Mouse (Mus musculus): Measurements from ENCODE around the gene Nmnat3. TPM values are rescaled to one million over a fixed set of nuclear protein-coding genes. Genes with fewer than 3 reads are reported as not detected.
A peak's percentile ranks its signal among the peaks of the same experiment; 100 is the strongest.

The Nmnat3 gene
- polyA plus RNA-seq, 1 experiment from 2014 or later, result 2.1 TPM

DNA sequence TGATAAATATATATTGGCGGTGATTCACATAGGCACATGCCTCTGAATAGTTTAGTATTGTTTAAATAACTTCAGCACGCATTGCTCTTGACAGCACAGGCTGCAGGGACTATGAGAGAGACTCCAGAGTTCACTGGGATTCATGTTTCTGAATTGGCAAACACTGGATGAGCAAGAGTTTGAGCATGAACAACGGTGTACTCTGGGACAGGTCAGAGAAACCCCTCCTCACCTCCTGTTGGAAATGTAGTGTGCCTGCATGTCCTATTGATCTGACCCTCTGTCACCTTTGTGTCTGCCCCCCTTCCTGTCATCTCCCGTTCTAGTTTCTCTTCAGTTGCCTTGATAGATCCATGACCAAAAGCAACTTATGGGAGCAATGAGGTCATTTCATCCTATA, 128.2 kb downstream of the Nmnat3 start:
- Histone ChIP-seq H3K27ac (no peak overlapping the region), H3K9me3 (no peaks in the 10 kb centered on the region), H3K4me1 (no peaks in the 10 kb centered on the region), H3K4me2 (replicated peaks) (no peak overlapping the region), H3K4me3 (no peak overlapping the region), H3K36me3 (no peaks in the 10 kb centered on the region), H3K9ac (no peak overlapping the region), H3K27me3 (replicated peaks) (0 out of 2 replicates have a peak, but pooled peaks cover 2% of the 10 kb centered on the region)
- 91% methylated on average over 4 of the region's 4 CpGs for WGBS
- no peak for ATAC-seq (ENCODE audit: low FRiP score, low read depth)

DNA sequence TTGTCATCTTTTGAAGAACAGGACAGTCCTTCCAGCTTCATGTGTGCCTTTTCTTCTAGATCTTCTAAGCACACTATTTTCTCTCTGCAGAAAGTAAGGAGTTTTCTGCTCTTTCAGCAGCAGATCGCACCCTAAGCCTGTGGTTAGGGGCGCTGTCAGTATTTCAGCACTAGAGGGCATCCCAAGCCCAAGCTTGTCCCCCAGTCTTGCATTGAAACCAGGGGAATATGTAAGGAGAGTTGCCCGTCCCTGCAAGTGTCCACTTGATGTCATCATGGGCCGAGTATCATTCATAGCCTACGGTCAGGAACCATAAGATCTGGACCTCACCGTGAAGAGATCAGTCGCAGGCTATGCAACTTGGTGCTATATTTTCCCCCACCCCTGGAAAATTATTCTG, 130.7 kb downstream of the Nmnat3 start:
- H3K27me3 ChIP-seq (replicated peaks), result 0 out of 2 replicates have a peak, but pooled peaks cover 2% of the 10 kb centered on the region
- 48% methylated on average over 7 of the region's 7 CpGs for WGBS
- no peaks in the 10 kb centered on the region for H3K4me1 ChIP-seq
- H3K9ac ChIP-seq, result no peak overlapping the region
- H3K4me2 ChIP-seq (replicated peaks), result no peak overlapping the region
- no peak overlapping the region for H3K27ac ChIP-seq
- ATAC-seq (ENCODE audit: low FRiP score, low read depth), result peak; percentile 50; the same call in 1 of the 2 replicates
- no peaks in the 10 kb centered on the region for H3K36me3 ChIP-seq
- no peaks in the 10 kb centered on the region for H3K9me3 ChIP-seq
- H3K4me3 ChIP-seq, result no peak overlapping the region

- no peaks in the 10 kb centered on the region for H3K9me3 ChIP-seq
- H3K36me3 ChIP-seq, result no peaks in the 10 kb centered on the region
- no peak overlapping the region for H3K9ac ChIP-seq
- WGBS, result 90% methylated on average over 3 of the region's 3 CpGs
- H3K4me2 ChIP-seq (replicated peaks), result no peak overlapping the region
- H3K4me1 ChIP-seq, result no peaks in the 10 kb centered on the region
- no peak overlapping the region for H3K27ac ChIP-seq
- H3K27me3 ChIP-seq (replicated peaks), result 0 out of 2 replicates have a peak, but pooled peaks cover 2% of the 10 kb centered on the region
- H3K4me3 ChIP-seq, result no peak overlapping the region
- ATAC-seq (ENCODE audit: low FRiP score, low read depth), result no peak
These were observed 131.1 kb downstream of the Nmnat3 start for GRCm38 (mm10) chr9:98418346-98418745.

- Histone ChIP-seq H3K9ac (no peak overlapping the region), H3K9me3 (no peaks in the 10 kb centered on the region), H3K36me3 (no peaks in the 10 kb centered on the region), H3K4me1 (peaks cover 11% of the 10 kb centered on the region; the same call in 1 of the 2 replicates), H3K4me3 (no peak overlapping the region), H3K27ac (no peak overlapping the region), H3K27me3 (replicated peaks) (0 out of 2 replicates have a peak, but pooled peaks cover 2% of the 10 kb centered on the region), H3K4me2 (replicated peaks) (no peak overlapping the region)
- 80% methylated on average over 1 of the region's 1 CpGs for WGBS
- no peak for ATAC-seq (ENCODE audit: low FRiP score, low read depth)
These were observed 133.4 kb downstream of the Nmnat3 start for GRCm38 (mm10) chr9:98420666-98421065.

GRCm38 (mm10) chr9:98421903-98422302, 134.7 kb downstream of the Nmnat3 start:
- Histone ChIP-seq H3K4me3 (no peak overlapping the region), H3K9me3 (no peaks in the 10 kb centered on the region), H3K4me1 (peaks cover 23% of the 10 kb centered on the region), H3K27me3 (replicated peaks) (0 out of 2 replicates have a peak, but pooled peaks cover 2% of the 10 kb centered on the region), H3K36me3 (no peaks in the 10 kb centered on the region), H3K27ac (no peak overlapping the region), H3K9ac (no peak overlapping the region), H3K4me2 (replicated peaks) (no peak overlapping the region)
- ATAC-seq (ENCODE audit: low FRiP score, low read depth), result no peak
- WGBS, result 56% methylated on average over 3 of the region's 3 CpGs

DNA sequence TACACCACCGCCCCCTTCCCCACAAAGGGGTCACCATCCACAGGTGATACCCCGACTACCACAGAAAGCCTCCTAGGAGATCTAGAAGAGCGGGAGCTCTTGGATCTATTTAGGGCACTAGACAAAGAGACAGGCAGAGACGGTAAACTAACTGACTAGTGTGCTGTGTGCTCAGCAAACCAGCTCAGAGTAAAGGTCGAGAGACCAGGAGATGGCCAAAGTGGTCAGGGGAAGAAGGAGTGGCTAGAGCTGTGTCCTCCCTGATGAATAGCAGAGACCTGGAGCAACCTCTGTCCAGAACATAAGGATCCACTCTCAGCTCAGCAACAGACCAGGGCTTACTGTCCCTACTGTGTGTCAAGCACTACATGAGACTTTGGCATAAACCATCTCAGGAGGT, 135.4 kb downstream of the Nmnat3 start, which contains the start of gene Rbp1:
Gene Rbp1, plus strand, starts transcription at position 306 of the 400 bp plus-strand sequence.
- Histone ChIP-seq H3K27ac (no peak within 1 kb of the TSS), H3K4me3 (no peak within 1 kb of the TSS), H3K9ac (no peak within 1 kb of the TSS), H3K4me1 (peaks cover 30% of the 10 kb centered on the region), H3K9me3 (no peaks in the 10 kb centered on the region), H3K4me2 (replicated peaks) (peak within 1 kb of the TSS; percentile 72), H3K27me3 (replicated peaks) (0 out of 2 replicates have a peak, but pooled peaks cover 2% of the 10 kb centered on the region), H3K36me3 (no peaks in the 10 kb centered on the region)
- ATAC-seq (ENCODE audit: low FRiP score, low read depth), result no peak
- WGBS, result 75% methylated on average over 5 of the region's 5 CpGs

DNA sequence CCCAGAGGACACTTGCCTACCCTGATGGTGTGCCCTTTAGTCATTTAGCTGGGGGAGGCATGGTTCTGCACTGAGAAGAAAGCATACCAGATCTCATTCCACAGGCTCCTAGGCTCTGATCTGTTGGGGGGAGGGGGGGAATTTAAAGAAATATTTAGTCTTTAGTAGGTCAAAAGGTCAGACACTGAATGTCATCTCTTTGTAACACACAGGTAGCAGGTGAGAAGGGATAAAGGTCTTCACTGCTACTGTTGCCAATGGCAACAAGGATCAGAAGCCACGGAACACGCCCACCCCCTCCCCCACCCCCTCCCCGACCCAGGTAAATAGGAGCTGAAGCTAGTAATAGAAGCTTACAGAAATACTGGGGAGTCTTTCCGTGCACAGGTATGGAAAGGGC, 136.5 kb downstream of the Nmnat3 start:
- Histone ChIP-seq H3K4me2 (replicated peaks) (peak overlapping the region; percentile 72), H3K27ac (no peak overlapping the region), H3K4me3 (no peak overlapping the region), H3K27me3 (replicated peaks) (no peaks in the 10 kb centered on the region), H3K36me3 (no peaks in the 10 kb centered on the region), H3K4me1 (peaks cover 40% of the 10 kb centered on the region), H3K9me3 (no peaks in the 10 kb centered on the region), H3K9ac (no peak overlapping the region)
- no peak for ATAC-seq (ENCODE audit: low FRiP score, low read depth)
- 12% methylated on average over 4 of the region's 4 CpGs for WGBS

DNA sequence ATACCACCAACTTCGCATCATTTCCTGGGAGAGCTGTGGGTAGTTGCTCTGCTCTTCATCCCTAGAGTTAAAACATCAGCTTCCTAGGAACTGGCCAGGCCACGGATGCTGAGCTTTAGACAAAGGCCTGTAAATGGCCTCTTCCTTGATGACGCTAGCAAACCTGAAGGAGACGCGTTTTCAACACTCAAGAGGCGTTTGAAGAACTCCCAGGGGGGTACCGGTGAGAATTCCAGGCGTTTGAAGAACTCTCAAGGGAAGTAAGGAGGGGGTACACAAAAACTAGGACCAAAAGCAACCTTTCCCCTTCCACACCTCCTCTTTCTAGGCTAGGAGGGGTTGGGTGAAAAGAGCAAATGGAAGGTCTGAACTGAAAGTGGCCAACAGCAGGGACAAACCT, 137.1 kb downstream of the Nmnat3 start:
- H3K4me3 ChIP-seq, result peak overlapping the region; percentile 52
- H3K4me1 ChIP-seq, result peaks cover 46% of the 10 kb centered on the region
- H3K9me3 ChIP-seq, result no peaks in the 10 kb centered on the region
- peak overlapping the region; percentile 53; the same call in 1 of the 2 replicates for H3K27ac ChIP-seq
- no peaks in the 10 kb centered on the region for H3K36me3 ChIP-seq
- WGBS, result 2% methylated on average over 8 of the region's 8 CpGs
- H3K4me2 ChIP-seq (replicated peaks), result peak overlapping the region; percentile 72
- no peak; the same call in 1 of the 2 replicates for ATAC-seq (ENCODE audit: low FRiP score, low read depth)
- H3K27me3 ChIP-seq (replicated peaks), result no peaks in the 10 kb centered on the region
- peak overlapping the region; percentile 75 for H3K9ac ChIP-seq

DNA sequence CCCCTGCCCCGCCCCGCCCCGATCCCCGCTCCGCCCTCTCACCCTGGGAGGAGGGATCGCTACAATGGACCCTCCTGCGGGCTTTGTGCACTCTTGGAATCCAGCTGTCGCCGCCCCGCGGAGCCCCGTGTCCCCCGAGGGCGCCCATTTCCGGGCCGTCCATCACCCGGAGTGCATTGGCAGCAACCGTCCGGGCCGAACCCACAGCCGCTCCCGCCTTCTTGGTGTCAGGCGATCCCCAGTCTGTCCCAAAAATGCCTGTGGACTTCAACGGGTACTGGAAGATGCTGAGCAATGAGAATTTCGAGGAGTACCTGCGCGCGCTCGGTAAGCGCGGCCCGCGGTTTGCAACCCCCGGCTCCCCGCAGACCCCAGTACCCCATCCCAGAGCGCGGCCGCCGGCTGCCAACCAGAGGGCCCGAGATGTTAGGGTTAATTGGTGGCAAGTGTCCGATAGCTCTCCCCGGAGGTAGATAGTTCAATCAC, 137.5 kb downstream of the Nmnat3 start:
- ATAC-seq (ENCODE audit: low FRiP score, low read depth), result peak; percentile 68
- Histone ChIP-seq H3K4me3 (peak overlapping the region; percentile 52), H3K4me2 (replicated peaks) (peak overlapping the region; percentile 72), H3K4me1 (peaks cover 51% of the 10 kb centered on the region), H3K9ac (peak overlapping the region; percentile 75), H3K27ac (peak overlapping the region; percentile 53), H3K9me3 (no peaks in the 10 kb centered on the region), H3K36me3 (no peaks in the 10 kb centered on the region), H3K27me3 (replicated peaks) (no peaks in the 10 kb centered on the region)
- under 1% methylated on average over 39 of the region's 42 CpGs for WGBS

GRCm38 (mm10) chr9:98425351-98425880, 138.2 kb downstream of the Nmnat3 start:
- Histone ChIP-seq H3K4me2 (replicated peaks) (peak overlapping the region; percentile 72), H3K4me3 (peak overlapping the region; percentile 52), H3K9me3 (no peaks in the 10 kb centered on the region), H3K36me3 (no peaks in the 10 kb centered on the region), H3K9ac (peak overlapping the region; percentile 75), H3K4me1 (peaks cover 54% of the 10 kb centered on the region), H3K27ac (peak overlapping the region; percentile 53; the same call in 1 of the 2 replicates), H3K27me3 (replicated peaks) (no peaks in the 10 kb centered on the region)
- 6% methylated on average over 19 of the region's 19 CpGs for WGBS
- ATAC-seq (ENCODE audit: low FRiP score, low read depth), result no peak

DNA sequence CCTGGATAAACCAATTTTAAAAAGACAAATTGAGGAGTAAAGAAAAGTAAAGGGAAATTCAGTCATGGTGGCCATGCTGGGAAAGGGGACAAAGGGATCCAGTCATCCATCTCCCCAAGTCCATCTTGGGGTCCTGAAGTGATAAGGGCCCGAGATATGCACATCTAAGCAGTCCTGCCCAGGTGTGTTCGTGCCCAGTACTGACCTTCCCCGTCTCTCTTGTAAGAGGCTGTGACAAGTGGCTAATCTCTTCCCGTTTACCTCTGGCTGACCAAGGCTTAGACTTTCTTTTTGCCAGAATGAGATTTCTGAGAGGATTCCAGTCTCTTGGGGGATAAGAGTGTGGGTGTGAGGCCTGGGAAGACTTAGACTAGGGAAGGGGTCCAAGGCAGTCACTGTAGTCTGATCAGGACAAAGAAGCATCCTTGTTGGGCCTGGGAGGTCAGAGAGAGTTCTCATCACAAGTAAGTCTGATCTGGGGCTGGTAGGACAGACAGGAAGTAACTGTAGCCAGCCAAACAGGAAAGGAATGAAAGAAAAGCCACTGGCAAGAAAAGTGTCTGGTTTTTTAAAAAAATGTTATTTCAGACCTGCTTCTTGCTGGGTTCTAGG, 140.8 kb downstream of the Nmnat3 start:
- peaks cover 7% of the 10 kb centered on the region for H3K36me3 ChIP-seq
- WGBS, result 82% methylated on average over 4 of the region's 4 CpGs
- H3K4me3 ChIP-seq, result peak overlapping the region; percentile 20; the same call in 1 of the 2 replicates
- ATAC-seq (ENCODE audit: low FRiP score, low read depth), result no peak
- no peaks in the 10 kb centered on the region for H3K9me3 ChIP-seq
- peak overlapping the region; percentile 52 for H3K9ac ChIP-seq
- H3K4me2 ChIP-seq (replicated peaks), result peak overlapping the region; percentile 72
- H3K27ac ChIP-seq, result no peak overlapping the region
- H3K4me1 ChIP-seq, result peaks cover 74% of the 10 kb centered on the region
- H3K27me3 ChIP-seq (replicated peaks), result no peaks in the 10 kb centered on the region

GRCm38 (mm10) chr9:98428783-98429182, 141.5 kb downstream of the Nmnat3 start:
- peak overlapping the region; percentile 3; the same call in 1 of the 2 replicates for H3K9ac ChIP-seq
- 55% methylated on average over 8 of the region's 8 CpGs for WGBS
- ATAC-seq (ENCODE audit: low FRiP score, low read depth), result no peak
- H3K27ac ChIP-seq, result no peak overlapping the region
- H3K4me2 ChIP-seq (replicated peaks), result peak overlapping the region; percentile 72
- peaks cover 80% of the 10 kb centered on the region for H3K4me1 ChIP-seq
- no peaks in the 10 kb centered on the region for H3K27me3 ChIP-seq (replicated peaks)
- H3K4me3 ChIP-seq, result no peak overlapping the region
- H3K9me3 ChIP-seq, result no peaks in the 10 kb centered on the region
- H3K36me3 ChIP-seq, result peaks cover 7% of the 10 kb centered on the region
